Mouse (Mus musculus): ENCODE measurements at regions not wholly inside any gene's neighbourhood (a gene's known extent, or its start where the extent isn't known, plus 50 kb on each side); places are given as distances from the start of the nearest gene placed in this dataset.

DNA sequence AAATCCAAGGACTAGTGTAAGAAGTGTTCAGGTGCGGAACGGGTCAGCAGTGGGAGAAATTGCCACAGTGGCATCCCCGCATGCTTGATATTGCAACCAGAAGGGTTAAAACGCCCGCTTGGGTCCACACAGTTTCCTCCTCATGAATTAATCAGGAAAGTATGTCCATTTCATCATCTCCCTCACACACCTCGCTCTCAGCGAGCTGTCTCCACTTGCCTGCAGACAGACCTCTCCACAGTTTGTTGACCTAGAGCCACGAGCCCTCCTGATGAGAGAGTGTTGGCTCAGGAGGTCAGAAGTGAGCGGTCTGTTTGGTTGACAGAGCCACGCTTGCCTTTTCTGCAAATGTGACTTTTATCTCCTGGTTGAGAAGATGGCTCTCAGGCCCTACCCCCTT is 132.9 kb upstream of the Slc38a2 start:
- peaks cover 3% of the 10 kb centered on the region for H3K9me3 ChIP-seq (replicated peaks; ENCODE audit: low read length)
- TF ChIP-seq MAZ (IDR thresholded peaks at IDR 0.05; ENCODE audit: low read depth, low read length) (no peak), E2F4 (IDR thresholded peaks at IDR 0.05; ENCODE audit: insufficient replicate concordance, low read depth, low read length) (no peak), USF1 (IDR thresholded peaks at IDR 0.05; ENCODE audit: low read depth, low read length) (no peak), CTCF (conservative IDR thresholded peaks at IDR 0.05 in 1 of 2, IDR thresholded peaks at IDR 0.05 in 1 of 2; ENCODE audit: low read depth in 2 of 2, low read length in 2 of 2) (no peak), CHD2 (IDR thresholded peaks at IDR 0.05; ENCODE audit: low read length) (no peak), BHLHE40 (IDR thresholded peaks at IDR 0.05; ENCODE audit: low read depth, low read length) (no peak)
- H3K4me3 ChIP-seq (replicated peaks in 1 of 3; ENCODE audit: low read depth in 2 of 3, low read length in 2 of 3, poor library complexity in 1 of 3): no peak overlapping the region
- in situ Hi-C loops (cut with MboI; ENCODE audit: low pct_ligation_motif_present, low pct_unique_long_range_greater_than_20kb, low sequenced_read_pairs): no loop called here
- H3K36me3 ChIP-seq (replicated peaks in 1 of 2; ENCODE audit: control insufficient read depth in 1 of 2, insufficient read depth in 1 of 2, low read length in 1 of 2): no peaks in the 10 kb centered on the region
- no peak overlapping the region for H3K4me2 ChIP-seq (ENCODE audit: insufficient read depth, low read depth, poor library complexity, severe bottlenecking)
- no peaks in the 10 kb centered on the region for H3K79me2 ChIP-seq (replicated peaks; ENCODE audit: control insufficient read depth, extremely low read depth, insufficient read depth, poor library complexity, severe bottlenecking)
- no peak overlapping the region for H3K9ac ChIP-seq (ENCODE audit: insufficient read depth, low read depth)
- no peaks in the 10 kb centered on the region for H3K27me3 ChIP-seq (replicated peaks)
- no peak for DNase-seq (ENCODE audit: extremely low read depth)
- dilution Hi-C loops (cut with MboI; ENCODE audit: extremely low pct_ligation_motif_present, extremely low pct_unique_long_range_greater_than_20kb, low sequenced_read_pairs): no loop called here
- H3K4me1 ChIP-seq (ENCODE audit: control insufficient read depth in 1 of 2, insufficient read depth in 2 of 2): no peaks in the 10 kb centered on the region
- H3K27ac ChIP-seq (ENCODE audit: insufficient read depth, low read depth): no peak overlapping the region

DNA sequence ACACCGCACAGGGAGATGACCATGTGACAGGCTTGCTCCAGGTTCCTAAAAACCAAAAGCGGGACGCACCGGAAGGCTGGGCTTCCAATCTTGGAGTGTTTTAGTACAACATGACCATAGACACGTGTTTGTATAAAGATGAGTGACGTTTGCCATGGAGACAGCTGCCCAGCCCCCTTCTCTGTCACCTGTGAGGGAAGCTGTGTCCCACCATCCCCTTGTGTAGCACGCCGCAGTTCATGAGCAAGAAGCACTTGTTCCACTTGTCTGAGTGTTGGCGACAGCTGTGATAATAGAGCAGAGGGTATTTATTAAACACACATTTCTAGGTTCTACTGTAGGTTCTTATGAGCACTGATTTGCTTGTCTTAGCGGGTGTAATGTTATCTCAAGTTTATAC is 131.7 kb upstream of the Slc38a2 start:
- Histone ChIP-seq H3K36me3 (replicated peaks in 1 of 2; ENCODE audit: control insufficient read depth in 1 of 2, insufficient read depth in 1 of 2, low read length in 1 of 2) (no peaks in the 10 kb centered on the region), H3K9me3 (replicated peaks; ENCODE audit: low read length) (peaks cover 3% of the 10 kb centered on the region), H3K4me1 (ENCODE audit: control insufficient read depth in 1 of 2, insufficient read depth in 2 of 2) (no peaks in the 10 kb centered on the region), H3K4me3 (replicated peaks in 1 of 3; ENCODE audit: low read depth in 2 of 3, low read length in 2 of 3, poor library complexity in 1 of 3) (no peak overlapping the region), H3K4me2 (ENCODE audit: insufficient read depth, low read depth, poor library complexity, severe bottlenecking) (no peak overlapping the region), H3K79me2 (replicated peaks; ENCODE audit: control insufficient read depth, extremely low read depth, insufficient read depth, poor library complexity, severe bottlenecking) (no peaks in the 10 kb centered on the region), H3K9ac (ENCODE audit: insufficient read depth, low read depth) (no peak overlapping the region), H3K27ac (ENCODE audit: insufficient read depth, low read depth) (no peak overlapping the region), H3K27me3 (replicated peaks) (no peaks in the 10 kb centered on the region)
- no peak for TF ChIP-seq MAZ (IDR thresholded peaks at IDR 0.05; ENCODE audit: low read depth, low read length)
- TF ChIP-seq TCF12 (IDR thresholded peaks at IDR 0.05; ENCODE audit: low read depth, low read length): no peak
- TF ChIP-seq ZKSCAN1 (IDR thresholded peaks at IDR 0.05; ENCODE audit: borderline replicate concordance, low read depth, low read length): no peak
- TF ChIP-seq TBP (conservative IDR thresholded peaks at IDR 0.05; ENCODE audit: low read depth, low read length): no peak
- TF ChIP-seq ZMIZ1 (IDR thresholded peaks at IDR 0.05; ENCODE audit: low read depth, low read length): no peak
- TF ChIP-seq BHLHE40 (IDR thresholded peaks at IDR 0.05; ENCODE audit: low read depth, low read length): no peak
- no peak for TF ChIP-seq HCFC1 (IDR thresholded peaks at IDR 0.05; ENCODE audit: low read depth, low read length)
- TF ChIP-seq MAX (IDR thresholded peaks at IDR 0.05; ENCODE audit: low read length): no peak
- dilution Hi-C loops (cut with MboI; ENCODE audit: extremely low pct_ligation_motif_present, extremely low pct_unique_long_range_greater_than_20kb, low sequenced_read_pairs) (no loop called here), in situ Hi-C loops (cut with MboI; ENCODE audit: low pct_ligation_motif_present, low pct_unique_long_range_greater_than_20kb, low sequenced_read_pairs) (no loop called here)
- no peak for DNase-seq (ENCODE audit: extremely low read depth)

DNA sequence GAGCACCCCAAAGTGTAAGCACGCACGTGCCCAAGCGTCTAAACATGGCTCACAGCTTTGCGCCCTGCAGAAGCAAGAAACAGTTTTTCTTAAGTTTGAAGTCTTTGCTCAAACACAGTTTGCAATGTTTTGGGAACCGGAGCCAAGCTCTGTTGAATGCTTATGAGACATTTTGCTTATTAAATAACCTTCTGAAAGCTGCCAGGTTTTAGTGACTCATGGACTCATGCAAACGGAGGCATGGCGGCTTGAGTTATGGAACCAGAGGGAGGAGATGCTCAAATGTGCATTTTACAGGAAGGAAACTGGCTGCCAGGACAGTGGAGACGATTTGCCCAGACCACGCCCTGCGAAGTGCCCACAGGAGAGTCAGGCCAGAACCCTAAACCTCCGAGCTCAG is 131.0 kb upstream of the Slc38a2 start:
- Histone ChIP-seq H3K36me3 (replicated peaks in 1 of 2; ENCODE audit: control insufficient read depth in 1 of 2, insufficient read depth in 1 of 2, low read length in 1 of 2) (no peaks in the 10 kb centered on the region), H3K4me2 (ENCODE audit: insufficient read depth, low read depth, poor library complexity, severe bottlenecking) (no peak overlapping the region), H3K79me2 (replicated peaks; ENCODE audit: control insufficient read depth, extremely low read depth, insufficient read depth, poor library complexity, severe bottlenecking) (no peaks in the 10 kb centered on the region), H3K27ac (ENCODE audit: insufficient read depth, low read depth) (no peak overlapping the region), H3K9ac (ENCODE audit: insufficient read depth, low read depth) (no peak overlapping the region), H3K4me3 (replicated peaks in 1 of 3; ENCODE audit: low read depth in 2 of 3, low read length in 2 of 3, poor library complexity in 1 of 3) (no peak overlapping the region), H3K4me1 (ENCODE audit: control insufficient read depth in 1 of 2, insufficient read depth in 2 of 2) (no peaks in the 10 kb centered on the region), H3K9me3 (replicated peaks; ENCODE audit: low read length) (no peaks in the 10 kb centered on the region), H3K27me3 (replicated peaks) (no peaks in the 10 kb centered on the region)
- no peak for DNase-seq (ENCODE audit: extremely low read depth)
- in situ Hi-C loops (cut with MboI; ENCODE audit: low pct_ligation_motif_present, low pct_unique_long_range_greater_than_20kb, low sequenced_read_pairs) (no loop called here), dilution Hi-C loops (cut with MboI; ENCODE audit: extremely low pct_ligation_motif_present, extremely low pct_unique_long_range_greater_than_20kb, low sequenced_read_pairs) (no loop called here)
- TF ChIP-seq SIN3A (IDR thresholded peaks at IDR 0.05; ENCODE audit: low read length) (no peak), CTCF (conservative IDR thresholded peaks at IDR 0.05 in 1 of 2, IDR thresholded peaks at IDR 0.05 in 1 of 2; ENCODE audit: low read depth in 2 of 2, low read length in 2 of 2) (no peak), MAFK (IDR thresholded peaks at IDR 0.05; ENCODE audit: insufficient replicate concordance, low read length) (no peak), RAD21 (IDR thresholded peaks at IDR 0.05; ENCODE audit: low read depth, low read length) (no peak), TCF12 (IDR thresholded peaks at IDR 0.05; ENCODE audit: low read depth, low read length) (no peak), ZKSCAN1 (IDR thresholded peaks at IDR 0.05; ENCODE audit: borderline replicate concordance, low read depth, low read length) (no peak), NELFE (IDR thresholded peaks at IDR 0.05; ENCODE audit: low read depth, low read length) (no peak), MXI1 (IDR thresholded peaks at IDR 0.05; ENCODE audit: low read depth, low read length) (no peak), KAT2A (IDR thresholded peaks at IDR 0.05; ENCODE audit: insufficient replicate concordance, low read length) (no peak), POLR2A (IDR thresholded peaks at IDR 0.05; ENCODE audit: low read depth, low read length) (no peak), RCOR1 (conservative IDR thresholded peaks at IDR 0.05; ENCODE audit: low read depth, low read length) (no peak), TBP (conservative IDR thresholded peaks at IDR 0.05; ENCODE audit: low read depth, low read length) (no peak), GABPA (IDR thresholded peaks at IDR 0.05; ENCODE audit: insufficient replicate concordance, low read depth, low read length) (no peak), ETS1 (conservative IDR thresholded peaks at IDR 0.05; ENCODE audit: low read depth, low read length) (no peak), MAX (IDR thresholded peaks at IDR 0.05; ENCODE audit: low read length) (no peak)
